Mouse (Mus musculus) heart, postnatal 0 days (tissue): ENCODE measurements around the gene Iqce. TPM values are rescaled to one million over a fixed set of nuclear protein-coding genes. Genes with fewer than 3 reads are reported as not detected.

Source experiments
- ATAC-seq: fragments of 200-750 bp; cut with Nextera tagmentation; 2 replicates; pipeline ENCODE4 v1.8.0; 2017; ENCODE audit warnings: low read depth, moderate number of reproducible peaks, moderate library complexity; ENCODE audit not compliant: insufficient read depth
- DNase-seq: peaks from one replicate; pipeline ENCODE4 v3.0.0-alpha.2; 2016; ENCODE audit warnings: low spot score
- H3K27ac ChIP-seq: fragments of 300-500 bp; sonication (generic); 2 replicates; pipeline ENCODE4 v1.5.1; 2014; ENCODE audit warnings: low read depth, mild to moderate bottlenecking
- H3K27me3 ChIP-seq: fragments of 300-500 bp; sonication (generic); 2 replicates; pipeline ENCODE4 v1.6.1; 2014; ENCODE audit warnings: low read length, mixed read lengths; ENCODE audit not compliant: control insufficient read depth, insufficient read depth
- H3K36me3 ChIP-seq: fragments of 300-500 bp; sonication (generic); replicated peaks from 2 replicates; pipeline ENCODE4 v1.6.1; 2014; ENCODE audit warnings: low read length, mixed read lengths; ENCODE audit not compliant: control insufficient read depth, insufficient read depth
- H3K4me1 ChIP-seq: fragments of 300-500 bp; sonication (generic); 2 replicates; pipeline ENCODE4 v1.6.1; 2014; ENCODE audit warnings: antibody characterized with exemption; ENCODE audit not compliant: control insufficient read depth, insufficient read depth
- H3K4me2 ChIP-seq: fragments of 300-500 bp; sonication (generic); 2 replicates; pipeline ENCODE4 v1.6.1; 2014; ENCODE audit warnings: low read depth, mild to moderate bottlenecking, low read length, moderate library complexity
- H3K4me3 ChIP-seq: fragments of 300-500 bp; sonication (generic); 2 replicates; pipeline ENCODE4 v1.5.1; 2014; ENCODE audit warnings: low read depth, low read length
- H3K9ac ChIP-seq: fragments of 300-500 bp; sonication (generic); replicated peaks from 2 replicates; pipeline ENCODE4 v1.6.1; 2014; ENCODE audit warnings: low read depth, low read length, mixed read lengths
- H3K9me3 ChIP-seq: fragments of 300-500 bp; sonication (generic); replicated peaks from 2 replicates; pipeline ENCODE4 v1.6.1; 2016; ENCODE audit warnings: low read length; ENCODE audit not compliant: control insufficient read depth
- CTCF ChIP-seq: IDR thresholded peaks from 2 replicates; pipeline ENCODE4 v1.5.1; 2016; ENCODE audit warnings: antibody characterized with exemption, control low read depth, low read depth
- EP300 ChIP-seq: IDR thresholded peaks from 2 replicates; pipeline ENCODE4 v1.6.1; 2016; ENCODE audit warnings: antibody characterized with exemption, low read depth
- WGBS: fragments of 180-500 bp; shearing (Covaris S2); extraction: QIAGEN DNeasy Blood & Tissue Kit; methylation state at CpG from one replicate; pipeline ENCODE4 v1.1.7; 2014; 5-methylcytosine and 5-hydroxymethylcytosine counted together
- polyA plus RNA-seq: library from polyadenylated mRNA; unstranded; fragments of >200 nt; fragmentation: Nextera tagmentation; extraction: Ambion mirVana; gene quantifications from 2 replicates; pipeline ENCODE4 v1.2.1, GENCODE M21; 2015
- total RNA-seq: library from RNA; depleted of rRNA; stranded (reverse); fragments of >200 nt; gene quantifications from 2 replicates; pipeline ENCODE4 v1.2.3, GENCODE M21; 2014; ENCODE audit warnings: low replicate concordance

The Iqce gene
- total and polyA plus RNA-seq, 2 experiments from 2014 or later: 3.8 to 5.1 TPM

- no peak for ATAC-seq
- TF ChIP-seq EP300: no peak
- TF ChIP-seq CTCF: no peak
- H3K27me3 ChIP-seq: no peaks in the 10 kb centered on the region
- H3K4me1 ChIP-seq: no peaks in the 10 kb centered on the region
- WGBS: 71% methylated on average over 3 of the region's 3 CpGs
- H3K36me3 ChIP-seq: peaks cover 25% of the 10 kb centered on the region
- H3K9ac ChIP-seq: no peak overlapping the region
- no peak overlapping the region for H3K4me3 ChIP-seq
- H3K27ac ChIP-seq: no peak overlapping the region
- no peak overlapping the region for H3K4me2 ChIP-seq
- DNase-seq: no peak
- no peaks in the 10 kb centered on the region for H3K9me3 ChIP-seq
These were observed 19.9 kb upstream of the Iqce start for GRCm38 (mm10) chr5:140722121-140722520.

GRCm38 (mm10) chr5:140720773-140721172, 18.6 kb upstream of the Iqce start:
- TF ChIP-seq CTCF (no peak), EP300 (no peak)
- ATAC-seq: no peak

GRCm38 (mm10) chr5:140711040-140711439, 8.9 kb upstream of the Iqce start:
- H3K9me3 ChIP-seq: no peaks in the 10 kb centered on the region
- no peak overlapping the region; the same call in 1 of the 2 replicates for H3K9ac ChIP-seq
- H3K36me3 ChIP-seq: peaks cover 75% of the 10 kb centered on the region
- no peak for ATAC-seq
- TF ChIP-seq CTCF: no peak
- TF ChIP-seq EP300: no peak
- H3K4me2 ChIP-seq: no peak overlapping the region
- 78% methylated on average over 5 of the region's 5 CpGs for WGBS
- H3K27me3 ChIP-seq: no peaks in the 10 kb centered on the region
- H3K27ac ChIP-seq: no peak overlapping the region
- 0 out of 2 replicates have a peak, but pooled peaks cover 2% of the 10 kb centered on the region for H3K4me1 ChIP-seq
- no peak overlapping the region for H3K4me3 ChIP-seq
- DNase-seq: no peak

More at GRCm38 (mm10) chr5:140720773-140721172, 18.6 kb upstream of the Iqce start:
- Histone ChIP-seq H3K9me3 (no peaks in the 10 kb centered on the region), H3K4me2 (no peak overlapping the region), H3K9ac (no peak overlapping the region), H3K27me3 (no peaks in the 10 kb centered on the region), H3K27ac (no peak overlapping the region), H3K4me1 (no peaks in the 10 kb centered on the region), H3K36me3 (peaks cover 38% of the 10 kb centered on the region), H3K4me3 (no peak overlapping the region)
- DNase-seq: no peak
- whole genome bisulfite sequencing: 77% methylated on average over 7 of the region's 7 CpGs

- Histone ChIP-seq H3K9ac (no peak overlapping the region), H3K27me3 (no peaks in the 10 kb centered on the region), H3K9me3 (no peaks in the 10 kb centered on the region), H3K4me1 (peaks cover 8% of the 10 kb centered on the region; the same call in 1 of the 2 replicates), H3K36me3 (peaks cover 68% of the 10 kb centered on the region), H3K4me2 (no peak overlapping the region), H3K4me3 (no peak overlapping the region), H3K27ac (no peak overlapping the region)
- no peak for DNase-seq
- WGBS: 86% methylated on average over 6 of the region's 6 CpGs
- no peak for TF ChIP-seq CTCF
- no peak for TF ChIP-seq EP300
- ATAC-seq: no peak
These were observed 8.1 kb upstream of the Iqce start for GRCm38 (mm10) chr5:140710315-140710714.

- Histone ChIP-seq H3K9me3 (no peaks in the 10 kb centered on the region), H3K4me2 (peak overlapping the region; percentile 81), H3K36me3 (peaks cover 21% of the 10 kb centered on the region), H3K4me1 (peaks cover 16% of the 10 kb centered on the region), H3K4me3 (peak overlapping the region; percentile 61), H3K27ac (peak overlapping the region; percentile 79), H3K9ac (peak overlapping the region; percentile 79), H3K27me3 (no peaks in the 10 kb centered on the region)
- WGBS: 47% methylated on average over 7 of the region's 7 CpGs
- no peak for ATAC-seq
- peak; percentile 25 for DNase-seq
- TF ChIP-seq EP300 (no peak), CTCF (no peak)
These were observed 3.5 kb upstream of the Iqce start for GRCm38 (mm10) chr5:140705501-140706171.
